Comparison of ENCODE assay signal across 8 mouse cellular contexts in the genomic region with DNA sequence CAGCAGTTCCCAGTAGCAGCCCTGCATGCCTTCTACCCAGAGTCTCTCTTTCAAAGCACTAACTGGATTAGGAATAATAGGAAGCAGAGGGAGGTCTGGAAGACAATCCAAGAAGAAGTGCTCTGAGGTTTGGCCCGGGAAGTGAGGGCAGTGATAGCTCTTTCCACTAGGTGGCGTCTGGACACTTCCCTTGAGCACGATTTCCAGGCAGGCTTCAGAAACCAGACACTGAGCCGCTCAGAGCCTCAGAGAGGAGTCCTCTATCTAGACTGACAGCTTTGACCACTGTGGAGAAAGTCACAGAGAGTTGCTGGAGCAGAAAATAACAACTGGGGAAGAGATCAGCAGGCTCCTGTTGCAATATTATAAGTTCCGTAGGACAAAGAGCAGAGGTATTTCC. TPM values are rescaled to one million over a fixed set of nuclear protein-coding genes. Genes with fewer than 3 reads are reported as not detected.
DNase-seq lines count a peak whose midpoint lies in the region; ATAC-seq and TF ChIP-seq lines count a peak whose summit lies in the region.

No protein-coding gene starts in this region.

- in situ Hi-C loops in ES-E14 (cut with MboI; ENCODE audit: low sequenced_read_pairs in 2 of 2, unreplicated experiment in 2 of 2), result loop anchor here in 1 of 2 experiments (5.0 kb wide), 1 partner anchor 33 kb away; no protein-coding TSS in a partner anchor

- H3K27me3 ChIP-seq in forebrain, embryonic 10.5 days (ENCODE audit: poor library complexity, severe bottlenecking), result peaks cover 29% of the 10 kb centered on the region
- no peaks in the 10 kb centered on the region for H3K27me3 ChIP-seq in lung, postnatal 0 days (replicated peaks; ENCODE audit: insufficient read depth, low read length)

- no peaks in the 10 kb centered on the region for H3K36me3 ChIP-seq in ES-E14 (ENCODE audit: control insufficient read depth, insufficient read depth, low read length, poor library complexity, severe bottlenecking)
- no peaks in the 10 kb centered on the region for H3K36me3 ChIP-seq in forebrain, embryonic 10.5 days (replicated peaks)
- no peaks in the 10 kb centered on the region for H3K36me3 ChIP-seq in lung, postnatal 0 days (ENCODE audit: insufficient read depth, low read length)

- TF ChIP-seq CTCF in lung, postnatal 0 days (IDR thresholded peaks at IDR 0.05), result peak; percentile 93

- H3K4me1 ChIP-seq in ES-E14 (ENCODE audit: control insufficient read depth in 2 of 2, insufficient read depth in 2 of 2, low read length in 2 of 2, poor library complexity in 1 of 2), result peaks cover 2% of the 10 kb centered on the region in 2 experiments; a peak in 1 of 4 replicates
- peaks cover 10% of the 10 kb centered on the region; the same call in 1 of the 2 replicates for H3K4me1 ChIP-seq in forebrain, embryonic 10.5 days
- no peaks in the 10 kb centered on the region for H3K4me1 ChIP-seq in lung, postnatal 0 days (ENCODE audit: insufficient read depth, low read depth, low read length)

- peak; percentile 87 to 89 for ATAC-seq in hematopoietic stem cell, adult 5-6 weeks (replicated peaks in 1 of 2; ENCODE audit: insufficient read depth in 1 of 2, low FRiP score in 2 of 2, low TSS enrichment in 1 of 2, low read depth in 1 of 2, poor library complexity in 2 of 2, severe bottlenecking in 2 of 2)
- peak; percentile 67 for ATAC-seq in lung, postnatal 0 days

- H3K9ac ChIP-seq in ES-E14 (ENCODE audit: insufficient read depth, low read depth, low read length, poor library complexity, severe bottlenecking), result no peak overlapping the region
- H3K9ac ChIP-seq in lung, postnatal 0 days (replicated peaks; ENCODE audit: low read depth), result no peak overlapping the region

- no peak overlapping the region for H3K27ac ChIP-seq in ES-E14 (ENCODE audit: insufficient read depth, low read depth, low read length, poor library complexity, severe bottlenecking)
- no peak overlapping the region for H3K27ac ChIP-seq in forebrain, embryonic 10.5 days
- no peak overlapping the region for H3K27ac ChIP-seq in lung, postnatal 0 days (ENCODE audit: low read length)

- DNase-seq in ES-E14 (ENCODE audit: low read depth, low spot score), result peak; percentile 75
- peak; percentile 20 for DNase-seq in c-Kit-negative CD71-positive TER-119-positive erythroid progenitor cells, embryonic 14.5 days (ENCODE audit: low read depth, low spot score)
- peak; percentile 78 for DNase-seq in forebrain, embryonic 10.5 days (ENCODE audit: extremely low spot score, low spot score)
- peak; percentile 61 to 89 for DNase-seq in layer of hippocampus, adult 18-20 months (ENCODE audit: low spot score in 2 of 2)
- peak; percentile 86 for DNase-seq in lung, postnatal 0 days (ENCODE audit: low spot score)
- DNase-seq in ovary, postnatal 36 days (ENCODE audit: low spot score), result peak; percentile 55
- peak; percentile 37 to 39 for DNase-seq in thymus, postnatal 36 days

- TF ChIP-seq EP300 in lung, postnatal 0 days (IDR thresholded peaks at IDR 0.05), result no peak

- whole genome bisulfite sequencing in forebrain, embryonic 10.5 days, result 8% methylated on average over 5 of the region's 5 CpGs
- 9% methylated on average over 5 of the region's 5 CpGs for WGBS in lung, postnatal 0 days

- H3K4me2 ChIP-seq in lung, postnatal 0 days (replicated peaks; ENCODE audit: low read depth, low read length), result no peak overlapping the region

- no peaks in the 10 kb centered on the region for H3K9me3 ChIP-seq in ES-E14 (ENCODE audit: control insufficient read depth, insufficient read depth, low read depth, low read length)
- H3K9me3 ChIP-seq in forebrain, embryonic 10.5 days, result no peaks in the 10 kb centered on the region
- no peaks in the 10 kb centered on the region for H3K9me3 ChIP-seq in lung, postnatal 0 days (ENCODE audit: low read length)

- no peak overlapping the region for H3K4me3 ChIP-seq in ES-E14 (ENCODE audit: insufficient read depth in 1 of 2, low read depth in 1 of 2, low read length in 2 of 2, poor library complexity in 1 of 2, severe bottlenecking in 1 of 2)
- no peak overlapping the region for H3K4me3 ChIP-seq in forebrain, embryonic 10.5 days
- H3K4me3 ChIP-seq in lung, postnatal 0 days (ENCODE audit: low read depth, low read length), result no peak overlapping the region

TF ChIP-seq in ES-E14, 5 proteins besides CTCF, POLR2A, EP300 and RAD21:
- TF ChIP-seq ZC3H11A (IDR thresholded peaks at IDR 0.05; ENCODE audit: borderline replicate concordance, low read depth, low read length), result peak; percentile 72; the same call in 1 of the 2 replicates
- no peak for TF ChIP-seq CHD2 (IDR thresholded peaks at IDR 0.05; ENCODE audit: low read depth, low read length)
- TF ChIP-seq HCFC1 (IDR thresholded peaks at IDR 0.05; ENCODE audit: borderline replicate concordance, insufficient read depth, low read length), result no peak
- no peak for TF ChIP-seq ZNF384 (IDR thresholded peaks at IDR 0.05; ENCODE audit: low read depth, low read length)
- TF ChIP-seq MAFK (IDR thresholded peaks at IDR 0.05; ENCODE audit: insufficient read depth, low read depth, low read length), result no peak
TF ChIP-seq in ES-E14: peak in this region for 1.

RNA-seq across cellular contexts. Expression of a gene that starts 5.8 kb away (rescaled TPM):
- 0.63 TPM in 1 of 2 replicates, not detected in the other for total RNA-seq in ES-E14 (2012; rRNA removed)
- polyA plus RNA-seq in forebrain, embryonic 10.5 days (2016; fragmentation: Nextera tagmentation; extraction: Ambion mirVana), result 0.89 and 0.90 TPM in 2 replicates
- total RNA-seq in hematopoietic stem cell, adult 5-6 weeks (2017), result not detected in 2 replicates
- 1 to 10 TPM; 3.2 to 3.5 TPM for total RNA-seq in layer of hippocampus, adult 18-20 months (2021)
- polyA plus RNA-seq in lung, postnatal 0 days (2015; fragmentation: Nextera tagmentation; extraction: Ambion mirVana), result 17.0 and 17.7 TPM in 2 replicates

RNA-seq across cellular contexts. Expression of a gene that starts 40.6 kb away (rescaled TPM):
- 23.0 and 27.6 TPM in 2 replicates for total RNA-seq in ES-E14 (2012; rRNA removed)
- 63.9 and 79.8 TPM in 2 replicates for polyA plus RNA-seq in forebrain, embryonic 10.5 days (2016; fragmentation: Nextera tagmentation; extraction: Ambion mirVana)
- total RNA-seq in hematopoietic stem cell, adult 5-6 weeks (2017), result 84.8 and 86.0 TPM in 2 replicates
- total RNA-seq in layer of hippocampus, adult 18-20 months (2021), result 10 to 100 TPM; 13.8 to 15.0 TPM
- polyA plus RNA-seq in lung, postnatal 0 days (2015; fragmentation: Nextera tagmentation; extraction: Ambion mirVana), result 52.4 and 57.2 TPM in 2 replicates

Comparison
In these comparisons a context has a peak if more than half of its experiments do, and no peak if none do; other contexts are left out.
1. DNase-seq: peak in every context shown above with its lines; median percentile 86 in lung, postnatal 0 days; 78 in forebrain, embryonic 10.5 days; 75 in ES-E14; 75 in layer of hippocampus, adult 18-20 months; 55 in ovary, postnatal 36 days; 38 in thymus, postnatal 36 days; 20 in c-Kit-negative CD71-positive TER-119-positive erythroid progenitor cells, embryonic 14.5 days.